Mouse (Mus musculus): Measurements from ENCODE around the gene Arpc4. TPM values are rescaled to one million over a fixed set of nuclear protein-coding genes. Genes with fewer than 3 reads are reported as not detected.

Gene Arpc4
- total RNA-seq, 4 experiments from 2014 or later: 50.8 to 57.8 (median 55.8) TPM

Small RNA genes within 50 kb of the gene (microRNA-seq; reads per million reads assigned to microRNA genes)
- gene Gm24387: not detected

Other genes starting within 250 kb of the Arpc4 start
- under 1 TPM; 0.34 to 0.46 (median 0.40) TPM for gene Lhfpl4, start 182.7 kb upstream of the Arpc4 start, total RNA-seq (2022)
- gene Mtmr14, start 140.3 kb upstream of the Arpc4 start, total RNA-seq (2022): 10 to 100 TPM; 14.2 to 17.0 (median 16.3) TPM
- not detected for gene Cpne9, start 95.8 kb upstream of the Arpc4 start, total RNA-seq (2022)
- gene Brpf1, start 71.0 kb upstream of the Arpc4 start, total RNA-seq (2022): 10 to 100 TPM in 1 of 4 experiments, 1 to 10 TPM in 3; 8.0 to 11.1 (median 9.5) TPM
- 1 to 10 TPM; 4.3 to 7.6 (median 5.2) TPM for gene Ogg1, start 51.1 kb upstream of the Arpc4 start, total RNA-seq (2022)
- gene Camk1, start 34.1 kb upstream of the Arpc4 start, total RNA-seq (2022): 10 to 100 TPM; 37.4 to 43.2 (median 40.5) TPM
- gene Tada3, start 232 bp upstream of the Arpc4 start, total RNA-seq (2022): 10 to 100 TPM; 11.6 to 17.1 (median 14.0) TPM
- under 1 TPM; 0.27 to 0.94 (median 0.83) TPM for gene Ttll3, start 11.1 kb downstream of the Arpc4 start, total RNA-seq (2022)
- 10 to 100 TPM in 1 of 4 experiments, 1 to 10 TPM in 3; 5.9 to 12.8 (median 6.8) TPM for gene Rpusd3, start 41.2 kb downstream of the Arpc4 start, total RNA-seq (2022)
- gene Cidec, start 57.6 kb downstream of the Arpc4 start, total RNA-seq (2022): 10 to 100 TPM in 3 of 4 experiments, 1 to 10 TPM in 1; 3.8 to 35.8 (median 19.8) TPM
- gene Jagn1, start 64.5 kb downstream of the Arpc4 start, total RNA-seq (2022): 10 to 100 TPM; 27.4 to 30.4 (median 29.1) TPM
- gene Il17re, start 80.4 kb downstream of the Arpc4 start, total RNA-seq (2022): under 1 TPM; 0.12 to 0.44 (median 0.28) TPM
- 1 to 10 TPM; 3.9 to 7.5 (median 4.7) TPM for gene Il17rc, start 93.3 kb downstream of the Arpc4 start, total RNA-seq (2022)
- 10 to 100 TPM; 46.7 to 56.2 (median 49.2) TPM for gene Creld1, start 105.2 kb downstream of the Arpc4 start, total RNA-seq (2022)
- gene Prrt3, start 123.8 kb downstream of the Arpc4 start, total RNA-seq (2022): not detected
- gene Emc3, start 153.5 kb downstream of the Arpc4 start, total RNA-seq (2022): 10 to 100 TPM; 51.5 to 58.0 (median 55.0) TPM
- under 1 TPM in 3 of 4 experiments, not detected in 1; 0.07 to 0.24 (median 0.24) TPM for gene Fancd2, start 153.6 kb downstream of the Arpc4 start, total RNA-seq (2022)
- gene Fancd2os, start 222.6 kb downstream of the Arpc4 start, total RNA-seq (2022): not detected
- 10 to 100 TPM; 37.5 to 44.8 (median 44.1) TPM for gene Brk1, start 226.7 kb downstream of the Arpc4 start, total RNA-seq (2022)
- gene Vhl, start 245.8 kb downstream of the Arpc4 start, total RNA-seq (2022): 1 to 10 TPM; 5.3 to 7.3 (median 6.2) TPM

All from gastrocnemius, adult 8-10 months (tissue).